Mouse (Mus musculus): ENCODE data around the gene Hmgcs2. TPM values are rescaled to one million over a fixed set of nuclear protein-coding genes. Genes with fewer than 3 reads are reported as not detected.

The Hmgcs2 gene
- total RNA-seq (2015; ENCODE audit: low replicate concordance) (not detected in 2 replicates), total RNA-seq (2017; ENCODE audit: low replicate concordance) (1.6 TPM in 1 of 2 replicates, not detected in the other)

GRCm38 (mm10) chr3:98280204-98280932, at the start of gene Hmgcs2:
Gene Hmgcs2, plus strand, starts transcription at chr3:98280435.
- ATAC-seq (replicated peaks; ENCODE audit: low FRiP score, poor library complexity, severe bottlenecking): 0 out of 2 replicates have a peak, but pooled peaks have one; percentile 54

DNA sequence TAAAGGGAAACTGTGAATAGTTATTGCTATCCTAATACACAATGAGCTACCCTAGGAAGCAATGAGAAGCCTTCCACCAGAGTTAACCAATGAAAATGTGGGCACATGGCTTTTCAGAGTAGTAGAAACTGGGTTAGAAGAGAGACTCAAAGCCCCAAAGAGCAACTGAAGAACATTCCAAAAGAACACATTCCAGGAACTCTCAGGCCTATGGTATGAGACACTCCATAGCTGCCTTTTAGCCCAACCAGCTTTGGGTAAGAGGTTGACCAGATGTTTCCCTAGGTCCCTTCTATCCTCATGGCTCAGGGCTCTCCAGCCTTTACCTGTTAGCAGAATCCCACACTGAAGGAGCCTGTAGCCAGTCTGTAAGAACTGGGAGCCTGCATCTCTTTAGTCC, 46.7 kb upstream of the Hmgcs2 start:
- no peak for ATAC-seq (replicated peaks; ENCODE audit: low FRiP score, poor library complexity, severe bottlenecking)

GRCm38 (mm10) chr3:98236266-98236665, 44.0 kb upstream of the Hmgcs2 start:
- ATAC-seq (replicated peaks; ENCODE audit: low FRiP score, poor library complexity, severe bottlenecking): no peak

DNA sequence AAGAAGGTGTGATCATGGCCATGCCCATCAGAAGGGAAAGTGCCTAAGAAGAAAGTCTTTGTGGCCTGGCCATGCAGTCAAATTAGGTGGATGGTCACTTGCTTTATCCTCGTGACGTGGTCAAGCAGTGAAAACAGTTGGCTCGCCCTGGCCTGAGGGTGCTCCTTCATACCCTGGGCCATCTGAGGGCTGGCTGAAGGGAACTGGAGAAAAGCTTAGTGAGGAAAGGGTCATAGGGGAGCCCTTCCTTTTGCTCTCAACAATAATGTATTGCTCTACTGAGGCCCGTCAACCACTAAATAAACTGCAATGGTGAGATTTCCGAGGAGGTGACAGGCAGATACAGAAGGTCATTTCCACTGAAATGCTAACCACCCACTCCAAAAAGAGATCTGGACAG, 43.0 kb upstream of the Hmgcs2 start:
- no peak for ATAC-seq (replicated peaks; ENCODE audit: low FRiP score, poor library complexity, severe bottlenecking)

DNA sequence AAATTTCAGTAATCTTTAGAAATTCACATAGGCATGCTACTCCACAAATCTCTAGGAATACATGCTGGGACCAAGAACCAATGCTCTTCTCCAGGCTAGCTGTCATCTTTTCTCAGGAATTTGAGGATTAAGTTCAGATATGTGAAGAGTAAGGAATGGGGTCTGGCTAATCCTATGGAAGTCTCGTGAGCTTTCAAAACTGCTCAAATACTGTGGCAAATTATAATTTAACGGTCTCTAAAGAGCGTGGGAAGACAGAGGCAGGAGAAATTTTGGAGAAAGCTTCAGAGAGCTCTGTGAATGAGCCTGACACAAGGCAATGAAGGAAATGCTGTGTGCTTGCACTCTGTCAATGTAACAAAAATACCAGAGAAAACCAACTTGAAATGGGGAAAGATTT, 42.1 kb upstream of the Hmgcs2 start:
- ATAC-seq (replicated peaks; ENCODE audit: low FRiP score, poor library complexity, severe bottlenecking): no peak

DNA sequence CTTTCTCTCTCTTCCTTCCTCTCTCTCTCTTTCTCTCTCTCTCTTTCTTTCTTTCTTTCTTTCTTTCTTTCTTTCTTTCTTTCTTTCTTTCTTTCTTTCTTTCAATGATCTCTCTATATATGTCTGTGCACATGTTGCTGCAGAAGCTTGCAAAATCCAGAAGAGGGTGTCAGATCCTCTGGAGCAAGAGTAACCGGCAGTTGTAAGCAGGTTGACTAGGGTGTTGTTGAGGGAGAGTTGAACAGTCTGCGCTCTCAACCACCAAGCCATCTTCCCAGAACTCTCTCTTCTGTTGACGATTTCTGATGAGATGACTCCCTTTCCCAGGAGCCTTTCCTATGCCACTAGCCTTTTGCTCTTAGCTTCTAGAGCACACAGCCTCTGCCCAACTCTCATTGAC, 38.2 kb upstream of the Hmgcs2 start:
- no peak for ATAC-seq (replicated peaks; ENCODE audit: low FRiP score, poor library complexity, severe bottlenecking)

DNA sequence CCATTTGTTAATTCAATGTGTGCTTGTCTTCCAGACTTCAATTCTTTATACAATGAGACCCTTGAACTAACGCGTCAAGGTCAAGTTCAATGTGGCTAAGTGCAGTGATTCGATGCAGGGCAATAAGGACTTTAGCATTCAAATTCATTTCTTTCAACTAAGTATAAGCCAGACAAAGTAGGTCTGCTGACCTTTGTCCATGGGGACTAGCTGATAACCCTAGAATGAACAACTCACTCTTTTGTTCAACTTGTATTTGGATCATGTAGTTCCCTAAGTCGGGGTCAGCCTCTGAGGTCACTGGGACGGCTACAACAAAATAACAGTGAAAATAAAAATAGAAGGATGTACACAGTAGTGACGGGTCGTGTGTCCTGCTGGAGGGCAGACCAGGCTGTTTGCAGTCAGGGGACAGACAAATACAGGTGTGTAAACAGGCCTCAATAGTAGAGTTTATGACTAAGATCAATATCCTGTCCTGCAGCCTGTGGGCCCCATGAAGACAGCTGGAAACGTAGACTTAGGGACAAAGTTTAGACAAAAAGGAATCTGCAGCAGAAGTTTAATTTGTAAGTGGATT, 37.7 kb upstream of the Hmgcs2 start:
- ATAC-seq (replicated peaks; ENCODE audit: low FRiP score, poor library complexity, severe bottlenecking): no peak

DNA sequence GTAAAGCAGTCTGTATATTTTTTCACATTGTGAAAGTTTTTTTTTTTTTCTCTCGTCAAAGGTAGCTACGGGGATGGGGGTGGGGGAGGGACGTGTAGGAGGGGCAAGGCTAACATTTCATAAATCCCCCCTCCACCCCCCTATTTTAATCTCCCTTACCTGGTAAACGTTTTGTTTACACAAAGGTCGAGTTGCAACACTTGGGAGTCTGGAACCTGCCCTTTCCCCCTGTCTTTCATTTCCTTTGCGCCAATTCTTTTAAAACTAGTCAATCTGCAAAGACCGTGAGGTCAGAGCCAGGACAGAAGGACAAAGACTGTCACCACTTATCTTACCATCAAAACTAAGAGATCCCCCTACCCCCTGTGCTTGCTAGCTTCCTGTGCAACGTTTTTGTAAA, 34.3 kb upstream of the Hmgcs2 start:
- no peak for ATAC-seq (replicated peaks; ENCODE audit: low FRiP score, poor library complexity, severe bottlenecking)

DNA sequence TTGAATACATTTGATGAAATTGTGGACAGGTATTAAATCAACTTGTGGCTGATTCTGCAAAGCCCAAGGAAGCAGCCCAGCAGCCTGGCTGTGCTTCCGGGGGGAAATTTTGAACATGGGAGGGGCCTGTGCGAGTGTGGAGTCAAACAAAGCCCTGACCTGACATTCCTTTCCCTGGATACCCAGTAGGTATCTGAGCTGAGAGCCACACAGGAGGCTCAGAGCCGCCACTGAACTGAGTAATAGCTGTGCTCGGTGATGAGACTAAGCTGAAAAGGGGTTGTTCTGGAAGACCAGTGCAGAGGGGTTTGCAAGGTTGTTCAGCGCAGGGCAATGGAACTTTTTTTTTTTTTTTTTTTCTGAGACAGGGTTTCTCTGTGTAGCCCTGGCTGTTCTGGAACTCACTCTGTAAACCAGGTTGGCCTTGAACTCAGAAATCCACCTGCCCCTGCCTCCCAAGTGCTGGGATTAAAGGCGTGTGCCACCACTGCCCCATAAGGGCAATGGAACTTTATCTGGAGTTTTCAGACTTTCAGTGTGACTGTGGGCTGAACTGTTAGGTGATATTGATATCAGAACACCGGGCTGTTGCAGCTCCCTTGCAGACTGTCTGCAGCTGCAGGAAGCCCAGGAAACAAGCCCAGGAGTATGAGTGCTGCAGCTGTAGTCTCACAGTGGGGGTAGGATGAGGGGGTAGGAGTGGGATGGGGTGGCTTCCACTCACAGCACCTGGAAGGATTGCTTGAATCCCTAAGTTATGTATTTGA, 33.1 kb upstream of the Hmgcs2 start:
- no peak for ATAC-seq (replicated peaks; ENCODE audit: low FRiP score, poor library complexity, severe bottlenecking)

DNA sequence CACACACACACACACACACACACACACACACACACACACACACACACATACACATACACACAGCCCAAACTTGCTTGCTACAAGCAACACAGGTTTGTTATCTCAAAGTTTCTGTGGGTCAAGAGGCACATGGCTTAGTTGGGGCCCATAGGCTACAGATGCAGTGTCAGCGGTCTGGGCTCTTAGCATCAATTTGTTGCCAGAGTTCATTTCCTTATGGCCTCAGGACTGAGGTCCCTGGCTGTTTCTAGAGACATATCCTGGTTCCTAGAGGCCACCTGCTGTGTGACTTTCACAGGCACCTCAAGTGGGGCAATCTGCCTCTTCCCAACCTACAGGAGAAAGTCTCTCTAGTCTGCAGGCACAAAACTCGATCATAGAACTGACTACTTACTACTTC, 30.9 kb upstream of the Hmgcs2 start:
- no peak for ATAC-seq (replicated peaks; ENCODE audit: low FRiP score, poor library complexity, severe bottlenecking)

DNA sequence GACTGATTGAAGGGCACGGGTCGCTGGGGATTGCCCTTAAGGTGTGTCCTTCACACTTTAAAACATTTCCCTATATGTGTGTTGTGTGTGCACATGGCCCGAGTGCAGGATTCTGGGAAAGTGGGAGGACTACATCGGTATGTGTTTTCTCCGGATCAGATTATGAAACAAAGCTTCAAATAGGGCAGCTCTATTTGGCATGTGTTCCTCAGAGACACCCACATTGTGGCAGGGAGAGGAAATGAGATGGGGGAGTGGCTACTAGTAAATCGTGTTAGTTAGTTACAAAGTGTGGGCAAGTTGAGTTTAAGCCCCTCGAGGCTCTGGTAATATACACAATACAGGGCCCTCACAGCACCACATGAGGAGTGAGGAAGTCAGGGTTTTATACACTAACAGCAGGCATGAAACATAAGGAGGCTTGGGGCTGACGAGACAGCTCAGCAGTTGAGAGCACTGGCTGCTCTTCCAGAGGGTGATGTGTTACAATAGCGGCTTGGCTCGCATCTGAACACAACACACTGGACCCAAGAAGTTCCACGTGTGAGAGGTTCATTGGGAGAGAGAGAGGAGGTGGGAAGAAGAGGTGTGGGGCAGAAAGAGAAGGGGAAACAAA, 30.3 kb upstream of the Hmgcs2 start:
- ATAC-seq (replicated peaks; ENCODE audit: low FRiP score, poor library complexity, severe bottlenecking): no peak

GRCm38 (mm10) chr3:98254059-98254458, 26.2 kb upstream of the Hmgcs2 start:
- ATAC-seq (replicated peaks; ENCODE audit: low FRiP score, poor library complexity, severe bottlenecking): no peak

GRCm38 (mm10) chr3:98254656-98255583, 25.3 kb upstream of the Hmgcs2 start:
- no peak for ATAC-seq (replicated peaks; ENCODE audit: low FRiP score, poor library complexity, severe bottlenecking)

DNA sequence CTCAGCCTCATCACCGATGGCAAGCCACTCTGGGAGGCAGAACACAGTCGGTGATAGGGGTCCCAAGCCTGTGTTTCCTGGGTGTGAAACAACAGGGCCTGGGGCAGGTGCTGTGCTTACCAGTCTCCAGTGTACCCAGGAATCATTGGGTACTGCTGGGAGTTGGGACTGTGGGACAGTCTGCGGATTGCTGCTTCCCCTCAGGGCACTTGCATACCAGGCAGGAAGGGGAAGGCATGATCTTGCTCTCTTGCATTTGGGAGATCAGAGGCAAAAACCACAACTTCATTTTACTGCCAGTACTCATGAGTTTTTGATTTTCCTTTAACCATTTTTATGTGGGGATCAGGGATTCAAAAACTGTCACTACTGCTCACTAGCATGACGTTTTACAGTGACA, 21.5 kb upstream of the Hmgcs2 start:
- no peak for ATAC-seq (replicated peaks; ENCODE audit: low FRiP score, poor library complexity, severe bottlenecking)

GRCm38 (mm10) chr3:98259271-98259751, 20.9 kb upstream of the Hmgcs2 start:
- no peak for ATAC-seq (replicated peaks; ENCODE audit: low FRiP score, poor library complexity, severe bottlenecking)

DNA sequence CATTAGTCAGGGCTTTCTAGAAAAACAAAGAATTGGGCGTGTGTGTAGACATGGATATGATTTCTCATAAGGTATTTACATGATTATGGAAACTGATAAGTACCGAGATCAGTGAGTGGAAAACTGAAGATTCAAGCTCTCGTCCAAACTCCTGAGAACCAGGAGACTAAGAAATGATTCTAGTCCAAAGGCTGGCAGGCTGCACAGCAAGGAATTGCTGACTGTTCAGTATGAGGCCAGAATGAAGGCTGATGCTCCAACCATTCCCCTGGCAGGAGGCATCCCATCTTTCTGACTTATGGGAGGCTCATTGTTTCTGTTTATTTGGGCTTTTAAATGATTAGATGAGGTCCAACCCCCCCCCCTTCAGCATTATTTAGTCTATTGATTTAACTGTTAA, 19.7 kb upstream of the Hmgcs2 start:
- ATAC-seq (replicated peaks; ENCODE audit: low FRiP score, poor library complexity, severe bottlenecking): no peak

DNA sequence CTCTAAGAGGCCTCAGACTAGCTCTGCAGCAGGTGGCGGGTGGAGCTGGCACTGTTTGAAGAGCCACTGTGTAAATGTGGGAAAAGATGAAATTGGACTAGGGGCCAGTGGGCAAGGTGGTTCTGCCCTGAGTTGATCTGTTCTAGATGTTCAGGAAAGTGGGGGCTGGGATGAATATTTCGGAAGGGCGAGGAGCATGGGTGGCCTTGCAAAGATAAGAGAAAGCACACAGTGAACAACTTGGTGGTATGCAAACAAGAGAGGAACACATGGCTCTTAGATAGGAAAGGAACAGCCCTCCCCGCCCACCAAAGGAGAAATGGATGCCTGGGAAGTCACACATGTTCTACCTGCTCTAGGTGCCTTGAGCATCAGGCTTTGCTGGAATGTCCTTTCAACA, 18.8 kb upstream of the Hmgcs2 start:
- no peak for ATAC-seq (replicated peaks; ENCODE audit: low FRiP score, poor library complexity, severe bottlenecking)

DNA sequence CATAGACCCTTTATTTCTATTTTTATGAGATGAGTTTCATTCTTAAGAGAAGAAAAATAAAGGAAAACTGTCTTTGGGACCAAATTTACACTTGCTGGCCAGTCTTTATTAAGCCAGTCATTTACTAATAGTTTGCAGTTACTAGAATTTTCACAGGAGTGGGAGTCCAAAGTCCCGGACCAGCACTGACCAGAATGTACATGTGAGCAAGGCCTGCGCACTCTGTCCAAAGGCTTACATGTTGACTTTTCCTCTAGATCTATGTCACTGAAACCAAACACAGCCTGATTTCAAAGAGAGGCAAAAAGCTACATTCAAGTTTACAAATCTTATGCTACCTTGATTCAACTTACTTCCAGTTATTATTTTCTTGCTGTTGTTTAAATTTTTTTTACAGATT, 18.1 kb upstream of the Hmgcs2 start:
- no peak for ATAC-seq (replicated peaks; ENCODE audit: low FRiP score, poor library complexity, severe bottlenecking)

GRCm38 (mm10) chr3:98267249-98267651, 13.0 kb upstream of the Hmgcs2 start:
- no peak for ATAC-seq (replicated peaks; ENCODE audit: low FRiP score, poor library complexity, severe bottlenecking)
